ENCODE assay signal across 8 mouse cellular contexts in genomic region chr15:89356372-89356771, GRCm38 (mm10). TPM values are rescaled to one million over a fixed set of nuclear protein-coding genes. Genes with fewer than 3 reads are reported as not detected.
DNase-seq lines count a peak whose midpoint lies in the region; ATAC-seq and TF ChIP-seq lines count a peak whose summit lies in the region.

No protein-coding gene starts in this region.

- TF ChIP-seq CTCF in thymus, adult 2 months (IDR thresholded peaks at IDR 0.05; ENCODE audit: borderline replicate concordance, control insufficient read depth, extremely low read depth, insufficient read depth, low read length, poor library complexity) = no peak

- no peaks in the 10 kb centered on the region for H3K9me3 ChIP-seq in forebrain, embryonic 16.5 days (ENCODE audit: control insufficient read depth, low read length)
- no peaks in the 10 kb centered on the region for H3K9me3 ChIP-seq in intestine, embryonic 16.5 days (ENCODE audit: control insufficient read depth, low read length)
- no peaks in the 10 kb centered on the region for H3K9me3 ChIP-seq in liver, embryonic 12.5 days (replicated peaks)

- DNase-seq in ovary, adult 18-20 months (ENCODE audit: low spot score) = peak; percentile 65
- DNase-seq in ovary, postnatal 10 days (ENCODE audit: low spot score) = no peak
- peak; percentile 59 for DNase-seq in brain, embryonic 18.5 days (ENCODE audit: low read depth, low spot score)
- peak; percentile 67 for DNase-seq in naive thymus-derived CD4-positive, alpha-beta T cell, adult 2 months (ENCODE audit: low read depth)
- DNase-seq in thymus, adult 2 months = peak; percentile 76

- H3K36me3 ChIP-seq in forebrain, embryonic 16.5 days (ENCODE audit: control insufficient read depth, insufficient read depth) = peaks cover 14% of the 10 kb centered on the region
- peaks cover 17% of the 10 kb centered on the region for H3K36me3 ChIP-seq in intestine, embryonic 16.5 days (ENCODE audit: control insufficient read depth, insufficient read depth, low read length)
- peaks cover 61% of the 10 kb centered on the region for H3K36me3 ChIP-seq in liver, embryonic 12.5 days
- peaks cover 32% of the 10 kb centered on the region for H3K36me3 ChIP-seq in thymus, adult 2 months (ENCODE audit: control insufficient read depth, insufficient read depth, low read length)

- peak; percentile 66 for ATAC-seq in forebrain, embryonic 16.5 days
- ATAC-seq in intestine, embryonic 16.5 days = peak; percentile 50
- ATAC-seq in liver, embryonic 12.5 days = peak; percentile 63

- WGBS in forebrain, embryonic 16.5 days = under 1% methylated on average over 15 of the region's 15 CpGs
- WGBS in intestine, embryonic 16.5 days = under 1% methylated on average over 15 of the region's 15 CpGs
- under 1% methylated on average over 15 of the region's 15 CpGs for WGBS in liver, embryonic 12.5 days (ENCODE audit: insufficient replicate concordance)
- under 1% methylated on average over 15 of the region's 15 CpGs for WGBS in thymus, adult 2 months

- no peak for TF ChIP-seq POLR2A in thymus, adult 2 months (IDR thresholded peaks at IDR 0.05; ENCODE audit: control insufficient read depth, extremely low read depth, insufficient read depth, low read length, poor library complexity)

- peak overlapping the region; percentile 81 for H3K27ac ChIP-seq in forebrain, embryonic 16.5 days (ENCODE audit: low read length)
- H3K27ac ChIP-seq in intestine, embryonic 16.5 days (ENCODE audit: low read length) = peak overlapping the region; percentile 75
- H3K27ac ChIP-seq in liver, embryonic 12.5 days = peak overlapping the region; percentile 86
- H3K27ac ChIP-seq in thymus, adult 2 months (ENCODE audit: control insufficient read depth, insufficient read depth, low read length) = peak overlapping the region; percentile 68

- H3K27me3 ChIP-seq in forebrain, embryonic 16.5 days (replicated peaks; ENCODE audit: control insufficient read depth, insufficient read depth, low read length) = no peaks in the 10 kb centered on the region
- H3K27me3 ChIP-seq in intestine, embryonic 16.5 days (replicated peaks; ENCODE audit: control insufficient read depth, insufficient read depth, low read length) = no peaks in the 10 kb centered on the region
- no peaks in the 10 kb centered on the region for H3K27me3 ChIP-seq in liver, embryonic 12.5 days (replicated peaks)
- no peaks in the 10 kb centered on the region for H3K27me3 ChIP-seq in thymus, adult 2 months (ENCODE audit: control insufficient read depth, insufficient read depth, low read length)

- H3K4me1 ChIP-seq in forebrain, embryonic 16.5 days (replicated peaks; ENCODE audit: control insufficient read depth, insufficient read depth, low read length) = peaks cover 26% of the 10 kb centered on the region
- peaks cover 18% of the 10 kb centered on the region for H3K4me1 ChIP-seq in intestine, embryonic 16.5 days (ENCODE audit: control insufficient read depth, insufficient read depth, low read length)
- peaks cover 46% of the 10 kb centered on the region for H3K4me1 ChIP-seq in liver, embryonic 12.5 days
- peaks cover 15% of the 10 kb centered on the region for H3K4me1 ChIP-seq in thymus, adult 2 months (replicated peaks; ENCODE audit: control insufficient read depth, insufficient read depth, low read length)

- H3K9ac ChIP-seq in forebrain, embryonic 16.5 days (replicated peaks; ENCODE audit: low read depth, low read length) = peak overlapping the region; percentile 79
- peak overlapping the region; percentile 93 for H3K9ac ChIP-seq in intestine, embryonic 16.5 days (ENCODE audit: low read depth, low read length)
- peak overlapping the region; percentile 91 for H3K9ac ChIP-seq in liver, embryonic 12.5 days

- peak overlapping the region; percentile 90 for H3K4me3 ChIP-seq in forebrain, embryonic 16.5 days (replicated peaks; ENCODE audit: low read length)
- H3K4me3 ChIP-seq in intestine, embryonic 16.5 days (ENCODE audit: low read length) = peak overlapping the region; percentile 67
- peak overlapping the region; percentile 80 for H3K4me3 ChIP-seq in liver, embryonic 12.5 days
- H3K4me3 ChIP-seq in thymus, adult 2 months (ENCODE audit: control insufficient read depth, insufficient read depth, low read length) = peak overlapping the region; percentile 75

- H3K4me2 ChIP-seq in forebrain, embryonic 16.5 days (ENCODE audit: low read length) = peak overlapping the region; percentile 94
- peak overlapping the region; percentile 70 for H3K4me2 ChIP-seq in intestine, embryonic 16.5 days (ENCODE audit: low read depth, low read length)
- H3K4me2 ChIP-seq in liver, embryonic 12.5 days = peak overlapping the region; percentile 92

RNA-seq across cellular contexts. Expression of gene Ncaph2, which starts 0.9 kb away (rescaled TPM):
- 138 and 140 TPM in 2 replicates for polyA plus RNA-seq in forebrain, embryonic 16.5 days (2015; fragmentation: Nextera tagmentation; extraction: Ambion mirVana)
- polyA plus RNA-seq in intestine, embryonic 16.5 days (2015; fragmentation: Nextera tagmentation; extraction: Ambion mirVana) = 123 and 128 TPM in 2 replicates
- 134 TPM in 2 replicates for polyA plus RNA-seq in liver, embryonic 12.5 days (2016; fragmentation: Nextera tagmentation; extraction: Ambion mirVana)
- 351 and 370 TPM in 2 replicates for polyA plus RNA-seq in thymus, adult 2 months (2012; rRNA removed)

RNA-seq across cellular contexts. Expression of gene Lmf2, which starts 0.9 kb away (rescaled TPM):
- 29.5 and 32.3 TPM in 2 replicates for polyA plus RNA-seq in forebrain, embryonic 16.5 days (2015; fragmentation: Nextera tagmentation; extraction: Ambion mirVana)
- 55.8 and 56.3 TPM in 2 replicates for polyA plus RNA-seq in intestine, embryonic 16.5 days (2015; fragmentation: Nextera tagmentation; extraction: Ambion mirVana)
- 36.2 and 41.1 TPM in 2 replicates for polyA plus RNA-seq in liver, embryonic 12.5 days (2016; fragmentation: Nextera tagmentation; extraction: Ambion mirVana)
- 129 and 146 TPM in 2 replicates for polyA plus RNA-seq in thymus, adult 2 months (2012; rRNA removed)

RNA-seq across cellular contexts. Expression of gene Sco2, which starts 17.3 kb away (rescaled TPM):
- polyA plus RNA-seq in forebrain, embryonic 16.5 days (2015; fragmentation: Nextera tagmentation; extraction: Ambion mirVana) = 10.1 and 14.1 TPM in 2 replicates
- polyA plus RNA-seq in intestine, embryonic 16.5 days (2015; fragmentation: Nextera tagmentation; extraction: Ambion mirVana) = 15.9 and 19.1 TPM in 2 replicates
- polyA plus RNA-seq in liver, embryonic 12.5 days (2016; fragmentation: Nextera tagmentation; extraction: Ambion mirVana) = 4.9 and 5.6 TPM in 2 replicates
- 37.4 and 43.3 TPM in 2 replicates for polyA plus RNA-seq in thymus, adult 2 months (2012; rRNA removed)

RNA-seq across cellular contexts. Expression of gene Tymp, which starts 20.5 kb away (rescaled TPM):
- 1.7 and 2.6 TPM in 2 replicates for polyA plus RNA-seq in forebrain, embryonic 16.5 days (2015; fragmentation: Nextera tagmentation; extraction: Ambion mirVana)
- 1.3 and 2.2 TPM in 2 replicates for polyA plus RNA-seq in intestine, embryonic 16.5 days (2015; fragmentation: Nextera tagmentation; extraction: Ambion mirVana)
- polyA plus RNA-seq in liver, embryonic 12.5 days (2016; fragmentation: Nextera tagmentation; extraction: Ambion mirVana) = 0.62 and 0.75 TPM in 2 replicates
- polyA plus RNA-seq in thymus, adult 2 months (2012; rRNA removed) = 5.9 and 7.8 TPM in 2 replicates

RNA-seq across cellular contexts. Expression of gene Miox, which starts 22.2 kb away (rescaled TPM):
- polyA plus RNA-seq in forebrain, embryonic 16.5 days (2015; fragmentation: Nextera tagmentation; extraction: Ambion mirVana) = not detected in 2 replicates
- polyA plus RNA-seq in intestine, embryonic 16.5 days (2015; fragmentation: Nextera tagmentation; extraction: Ambion mirVana) = 0.46 TPM in 1 of 2 replicates, not detected in the other
- 2.4 and 3.7 TPM in 2 replicates for polyA plus RNA-seq in liver, embryonic 12.5 days (2016; fragmentation: Nextera tagmentation; extraction: Ambion mirVana)
- polyA plus RNA-seq in thymus, adult 2 months (2012; rRNA removed) = 0.82 and 2.7 TPM in 2 replicates
